Mouse (Mus musculus): ENCODE results near the gene Ufm1. TPM values are rescaled to one million over a fixed set of nuclear protein-coding genes. Genes with fewer than 3 reads are reported as not detected.

Ufm1 gene
- polyA plus RNA-seq, 1 experiment, result 7.7 TPM

GRCm38 (mm10) chr3:53847726-53848125 lies 15.9 kb downstream of the Ufm1 start:
- no peak overlapping the region for H3K4me3 ChIP-seq (replicated peaks; ENCODE audit: extremely low read depth, low read depth, low read length)
- DNase-seq, result no peak
- 83% methylated on average over 4 of the region's 4 CpGs for WGBS
- TF ChIP-seq CTCF (IDR thresholded peaks at IDR 0.05; ENCODE audit: insufficient read depth, low read length) (no peak), POLR2A (IDR thresholded peaks at IDR 0.05; ENCODE audit: borderline replicate concordance, extremely low read depth, low read depth, low read length) (no peak)
- no peaks in the 10 kb centered on the region for H3K4me1 ChIP-seq (ENCODE audit: control insufficient read depth, insufficient read depth, low read length)

- TF ChIP-seq CTCF (IDR thresholded peaks at IDR 0.05; ENCODE audit: insufficient read depth, low read length) (no peak), POLR2A (IDR thresholded peaks at IDR 0.05; ENCODE audit: borderline replicate concordance, extremely low read depth, low read depth, low read length) (no peak)
- no peak for DNase-seq
- H3K4me3 ChIP-seq (replicated peaks; ENCODE audit: extremely low read depth, low read depth, low read length), result no peak overlapping the region
- no peaks in the 10 kb centered on the region for H3K4me1 ChIP-seq (ENCODE audit: control insufficient read depth, insufficient read depth, low read length)
- 55% methylated on average over 7 of the region's 7 CpGs for WGBS
Observed at GRCm38 (mm10) chr3:53846206-53846928, 17.3 kb downstream of the Ufm1 start.

GRCm38 (mm10) chr3:53844786-53845185 lies 18.8 kb downstream of the Ufm1 start, which contains the start of gene Gm10985:
Gm10985 (plus strand) TSS chr3:53845086.
- Histone ChIP-seq H3K4me1 (ENCODE audit: control insufficient read depth, insufficient read depth, low read length) (no peaks in the 10 kb centered on the region), H3K4me3 (replicated peaks; ENCODE audit: extremely low read depth, low read depth, low read length) (no peak within 1 kb of the TSS)
- no peak for DNase-seq
- 71% methylated on average over 2 of the region's 2 CpGs for WGBS
- no peak for TF ChIP-seq POLR2A (IDR thresholded peaks at IDR 0.05; ENCODE audit: borderline replicate concordance, extremely low read depth, low read depth, low read length)

- 71% methylated on average over 2 of the region's 2 CpGs for WGBS
- Histone ChIP-seq H3K4me3 (replicated peaks; ENCODE audit: extremely low read depth, low read depth, low read length) (no peak overlapping the region), H3K4me1 (ENCODE audit: control insufficient read depth, insufficient read depth, low read length) (no peaks in the 10 kb centered on the region)
- TF ChIP-seq POLR2A (IDR thresholded peaks at IDR 0.05; ENCODE audit: borderline replicate concordance, extremely low read depth, low read depth, low read length), result no peak
- TF ChIP-seq CTCF (IDR thresholded peaks at IDR 0.05; ENCODE audit: insufficient read depth, low read length), result no peak
- no peak for DNase-seq
Observed at GRCm38 (mm10) chr3:53834238-53834637, 29.4 kb downstream of the Ufm1 start.

DNA sequence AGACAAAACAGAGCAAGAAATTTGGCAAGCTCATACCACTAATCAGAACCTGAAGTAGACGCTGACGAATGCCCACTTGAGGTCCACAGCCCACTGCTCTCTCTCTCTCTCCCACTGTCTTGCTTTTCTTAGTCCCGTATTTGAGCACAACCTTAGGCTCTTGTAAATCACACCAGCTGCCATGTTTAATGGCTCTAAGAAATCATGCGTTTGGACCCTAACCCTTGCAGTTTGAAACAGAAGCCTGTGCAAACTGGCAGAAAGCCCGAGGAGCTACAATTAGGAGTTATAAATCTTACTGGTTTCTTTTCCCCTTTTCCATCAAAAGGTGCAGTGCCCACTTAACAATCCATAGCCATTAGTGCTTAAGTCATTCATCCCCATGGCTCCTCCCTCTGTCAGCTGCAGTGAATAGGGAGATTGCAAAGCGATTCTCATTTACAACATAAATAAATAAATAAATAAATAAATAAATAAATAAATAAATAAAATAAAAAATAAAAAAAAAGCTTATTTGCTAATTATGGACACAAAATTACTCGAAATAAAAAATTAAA lies 50.1 kb downstream of the Ufm1 start:
- DNase-seq, result no peak
- 69% methylated on average over 7 of the region's 7 CpGs for WGBS
- TF ChIP-seq CTCF (IDR thresholded peaks at IDR 0.05; ENCODE audit: insufficient read depth, low read length) (no peak), POLR2A (IDR thresholded peaks at IDR 0.05; ENCODE audit: borderline replicate concordance, extremely low read depth, low read depth, low read length) (no peak)
- no peak overlapping the region for H3K4me3 ChIP-seq (replicated peaks; ENCODE audit: extremely low read depth, low read depth, low read length)
- no peaks in the 10 kb centered on the region for H3K4me1 ChIP-seq (ENCODE audit: control insufficient read depth, insufficient read depth, low read length)

Other genes with a start within 250 kb of the Ufm1 start
- gene Frem2, start 206.5 kb downstream of the Ufm1 start, polyA plus RNA-seq (2012; rRNA removed), result 1.0 and 1.1 TPM in 2 replicates
- gene Gm10985, start 18.7 kb downstream of the Ufm1 start, polyA plus RNA-seq (2012; rRNA removed), result not detected in 2 replicates

All from lung, adult 2 months (tissue).